Mouse (Mus musculus): Measurements from ENCODE around the gene Garnl3.

DNA sequence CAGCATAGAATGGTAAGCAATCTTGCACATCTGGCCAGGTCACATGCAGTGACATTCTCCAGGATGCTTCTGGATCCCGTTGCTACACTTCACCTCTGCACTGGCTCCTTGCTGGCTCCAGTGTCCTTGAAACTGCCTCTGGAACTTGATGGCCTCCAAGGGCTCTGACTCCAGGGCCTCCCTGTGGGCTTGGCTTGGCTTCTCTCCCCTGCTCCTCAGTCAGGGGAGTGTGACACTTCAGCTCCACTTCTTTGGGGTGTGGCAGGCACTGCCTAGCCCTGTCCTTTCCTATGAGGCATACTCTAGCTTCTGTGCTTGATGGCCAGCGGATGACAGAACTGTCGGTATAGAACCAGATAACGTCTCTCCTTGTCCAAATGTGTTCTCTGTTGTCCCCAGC, 15.5 kb upstream of the Garnl3 start:
- no peak for TF ChIP-seq CTCF (IDR thresholded peaks at IDR 0.05; ENCODE audit: low read depth)
- no peak for TF ChIP-seq EP300 (IDR thresholded peaks at IDR 0.05; ENCODE audit: low read depth)
